Comparison of ENCODE assay signal across 12 mouse cellular contexts in genomic region chr12:100808609-100809280, GRCm38 (mm10). TPM values are rescaled to one million over a fixed set of nuclear protein-coding genes. Genes with fewer than 3 reads are reported as not detected.
DNase-seq lines count a peak whose midpoint lies in the region; ATAC-seq lines count a peak whose summit lies in the region.
"Had no signal": no experiment of that assay in that cellular context is flagged by ENCODE, and none has a peak within 500 bp of the region (broad histone marks: within the 10 kb centered on the region; RNA-seq: fewer than 3 reads in every experiment).

No protein-coding gene starts in this region.

- intact Hi-C loops in left cerebral cortex, postnatal 14 days (cut with DNase I) = no loop called here

- ATAC-seq in hindbrain, embryonic 16.5 days = peak; percentile 81
- no peak for ATAC-seq in hindbrain, embryonic 13.5 days (ENCODE audit: low FRiP score)
- peak; percentile 94 for ATAC-seq in frontal cortex, adult (ENCODE audit: low TSS enrichment)
- ATAC-seq in CD4-positive, CD25-positive, alpha-beta regulatory T cell, adult 4 months = no peak
- no peak for ATAC-seq in monocyte, adult 5-6 weeks (replicated peaks; ENCODE audit: insufficient number of reproducible peaks, low FRiP score, low TSS enrichment, poor library complexity, severe bottlenecking)

- H3K4me3 ChIP-seq in hindbrain, embryonic 16.5 days (ENCODE audit: low read length) = no peak overlapping the region
- H3K4me3 ChIP-seq in hindbrain, embryonic 13.5 days = no peak overlapping the region
- H3K4me3 ChIP-seq: kidney, embryonic 15.5 days; megakaryocyte, embryonic 14.5 days had no signal

- no peak overlapping the region for H3K27ac ChIP-seq in hindbrain, embryonic 16.5 days (ENCODE audit: low read depth, low read length)
- no peak overlapping the region for H3K27ac ChIP-seq in hindbrain, embryonic 13.5 days
- H3K27ac ChIP-seq: kidney, embryonic 15.5 days had no signal

- H3K27me3 ChIP-seq in hindbrain, embryonic 16.5 days (replicated peaks; ENCODE audit: control insufficient read depth, insufficient read depth, low read length) = no peaks in the 10 kb centered on the region
- no peaks in the 10 kb centered on the region for H3K27me3 ChIP-seq in hindbrain, embryonic 13.5 days
- H3K27me3 ChIP-seq: CH12.LX; kidney, embryonic 15.5 days; megakaryocyte, embryonic 14.5 days had no signal

- no peaks in the 10 kb centered on the region for H3K9me3 ChIP-seq in hindbrain, embryonic 16.5 days (ENCODE audit: control insufficient read depth, low read length)
- H3K9me3 ChIP-seq in hindbrain, embryonic 13.5 days = no peaks in the 10 kb centered on the region
- H3K9me3 ChIP-seq: kidney, embryonic 15.5 days; megakaryocyte, embryonic 14.5 days had no signal

- no peaks in the 10 kb centered on the region for H3K36me3 ChIP-seq in hindbrain, embryonic 16.5 days (ENCODE audit: control insufficient read depth, insufficient read depth, low read length)
- H3K36me3 ChIP-seq in hindbrain, embryonic 13.5 days = no peaks in the 10 kb centered on the region
- H3K36me3 ChIP-seq: kidney, embryonic 15.5 days had no signal

- peaks cover 5% of the 10 kb centered on the region; the same call in 1 of the 2 replicates for H3K4me1 ChIP-seq in hindbrain, embryonic 16.5 days (ENCODE audit: control insufficient read depth, insufficient read depth, low read depth, low read length)
- H3K4me1 ChIP-seq in hindbrain, embryonic 13.5 days (replicated peaks) = peaks cover 7% of the 10 kb centered on the region

- peak; percentile 65 to 81 for DNase-seq in left cerebral cortex, postnatal 14 days (ENCODE audit: low spot score in 2 of 2)
- peak; percentile 54 for DNase-seq in right cerebral cortex, postnatal 25 days
- no peak for DNase-seq in adrenal gland, adult 2 months
- DNase-seq: cerebellum, postnatal 25 days had no signal

- 42% methylated on average over 13 of the region's 13 CpGs for WGBS in hindbrain, embryonic 16.5 days
- WGBS in hindbrain, embryonic 13.5 days = 51% methylated on average over 13 of the region's 13 CpGs

- H3K4me2 ChIP-seq in hindbrain, embryonic 16.5 days (ENCODE audit: low read length) = 0 out of 2 replicates have a peak overlapping the region, but pooled peaks have one; percentile 6
- H3K4me2 ChIP-seq in hindbrain, embryonic 13.5 days = no peak overlapping the region
- H3K4me2 ChIP-seq: kidney, embryonic 15.5 days had no signal

- H3K9ac ChIP-seq in hindbrain, embryonic 16.5 days (ENCODE audit: low read depth, low read length) = no peak overlapping the region
- no peak overlapping the region for H3K9ac ChIP-seq in hindbrain, embryonic 13.5 days
- H3K9ac ChIP-seq: kidney, embryonic 15.5 days had no signal

RNA-seq across cellular contexts. Expression of gene Dglucy, which starts 29.9 kb away (rescaled TPM):
- polyA plus RNA-seq in hindbrain, embryonic 16.5 days (2015; fragmentation: Nextera tagmentation; extraction: Ambion mirVana) = 3.2 and 4.5 TPM in 2 replicates
- 1.9 and 2.0 TPM in 2 replicates for polyA plus RNA-seq in hindbrain, embryonic 13.5 days (2015; fragmentation: Nextera tagmentation; extraction: Ambion mirVana)
- 1 to 10 TPM; 6.5 to 6.7 TPM for total RNA-seq in left cerebral cortex, postnatal 14 days (2021)
- polyA plus RNA-seq in CD4-positive, CD25-positive, alpha-beta regulatory T cell, adult 4 months (2017; shearing (Covaris generic)) = 10 to 100 TPM; 13.1 to 17.1 TPM
- 14.6 to 22.5 TPM (median 22.4 TPM) in 3 replicates for total RNA-seq in monocyte, adult 5-6 weeks (2017)
- total RNA-seq in adrenal gland, adult 2 months (2021) = 10 to 100 TPM; 14.6 to 18.8 TPM
- 7.1 and 9.0 TPM in 2 replicates for polyA plus RNA-seq in adrenal gland, adult 2 months (2012; rRNA removed)

Comparison
In these comparisons a context has a peak if more than half of its experiments do, and no peak if none do; other contexts are left out.
1. ATAC-seq: peak in hindbrain, embryonic 16.5 days (single experiment) and frontal cortex, adult (single experiment); none in hindbrain, embryonic 13.5 days (single experiment), CD4-positive, CD25-positive, alpha-beta regulatory T cell, adult 4 months (single experiment) and monocyte, adult 5-6 weeks (single experiment).